Mouse (Mus musculus): ENCODE measurements around the gene 4930539E08Rik. TPM values are rescaled to one million over a fixed set of nuclear protein-coding genes. Genes with fewer than 3 reads are reported as not detected.

The 4930539E08Rik gene
- polyA plus RNA-seq (2017; shearing (Covaris generic)), result 1 to 10 TPM in 1 of 2 experiments, under 1 TPM in 1; 0.80 to 1.8 TPM

DNA sequence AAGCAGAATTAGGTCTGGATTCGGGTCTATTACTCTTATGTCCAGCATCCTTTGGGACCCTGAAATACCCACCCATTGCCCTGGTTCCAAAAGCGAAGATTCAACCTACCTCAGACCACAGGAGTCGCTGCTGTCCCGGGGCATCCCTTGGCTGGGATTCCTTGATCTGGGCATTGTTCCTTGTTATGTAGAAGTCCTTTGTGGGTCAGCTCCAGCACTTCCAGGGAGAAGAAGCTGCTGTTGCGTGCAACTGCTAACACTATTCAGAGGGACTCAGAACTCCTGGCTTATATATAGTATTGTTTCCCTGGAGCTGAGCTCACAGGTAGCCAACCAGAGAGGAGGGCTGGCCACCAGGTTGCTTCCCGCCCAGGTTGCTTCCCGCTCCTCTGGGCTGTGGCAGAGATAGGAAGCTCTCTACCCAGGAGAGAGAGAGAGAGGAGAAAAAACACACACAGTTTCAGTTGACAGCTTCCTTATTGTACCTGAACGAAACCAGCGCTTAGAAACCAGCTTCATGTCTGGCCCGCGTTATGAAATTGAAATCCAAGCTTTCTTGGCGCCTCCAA lies at the start of gene 4930539E08Rik:
4930539E08Rik (minus strand) TSS at position 265 of the 569 bp plus-strand sequence.

DNA sequence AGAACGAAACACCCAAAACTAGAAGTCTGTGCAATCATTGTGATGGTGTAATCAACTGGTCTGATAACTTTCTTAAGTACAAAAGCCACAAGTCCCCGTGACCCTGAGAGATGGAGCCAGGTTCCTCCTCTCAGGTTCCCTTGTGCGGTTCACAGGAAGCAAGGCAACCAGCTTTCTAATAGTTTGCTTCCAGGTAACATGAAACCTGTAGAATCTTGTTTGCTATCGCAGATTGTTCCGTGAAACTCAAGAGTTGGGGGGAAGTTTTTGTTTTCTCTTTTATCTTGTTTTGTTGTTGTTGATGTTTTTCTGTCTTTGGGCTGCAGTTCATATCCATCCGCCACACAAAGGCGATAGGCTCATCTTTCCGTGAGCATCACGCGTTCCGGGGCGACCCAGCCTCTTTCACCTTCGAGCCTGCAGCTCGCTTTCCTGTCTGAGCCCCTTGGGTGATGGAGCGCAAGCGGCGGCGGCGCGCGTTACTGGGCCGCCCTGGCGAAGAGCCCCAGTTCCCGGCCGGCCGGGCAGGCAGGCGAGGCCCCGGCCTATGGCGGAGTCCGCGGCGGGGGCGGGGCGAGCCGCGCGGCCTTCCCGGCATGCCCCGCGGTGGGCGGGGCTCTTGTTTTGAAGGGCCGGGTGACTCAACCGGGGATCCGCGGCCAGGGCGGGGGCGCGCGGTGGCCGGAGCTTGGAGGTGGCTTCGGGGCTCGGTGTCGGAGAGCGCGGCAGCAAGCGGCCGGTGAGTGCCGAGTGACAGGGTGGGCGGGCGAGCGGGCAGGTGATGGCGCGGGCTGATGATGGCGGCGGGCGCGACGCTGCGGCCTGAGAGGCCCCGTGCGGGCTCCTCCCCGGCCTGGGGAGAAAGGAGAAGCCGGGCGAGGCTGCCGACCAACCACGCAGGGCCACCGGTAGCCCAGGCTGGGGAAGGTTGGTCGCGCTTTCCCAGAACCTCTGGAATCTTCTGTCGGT lies 37.0 kb upstream of the 4930539E08Rik start, which contains the start of gene Kctd20:
Kctd20 (plus strand) TSS at position 120 of the 969 bp plus-strand sequence.

DNA sequence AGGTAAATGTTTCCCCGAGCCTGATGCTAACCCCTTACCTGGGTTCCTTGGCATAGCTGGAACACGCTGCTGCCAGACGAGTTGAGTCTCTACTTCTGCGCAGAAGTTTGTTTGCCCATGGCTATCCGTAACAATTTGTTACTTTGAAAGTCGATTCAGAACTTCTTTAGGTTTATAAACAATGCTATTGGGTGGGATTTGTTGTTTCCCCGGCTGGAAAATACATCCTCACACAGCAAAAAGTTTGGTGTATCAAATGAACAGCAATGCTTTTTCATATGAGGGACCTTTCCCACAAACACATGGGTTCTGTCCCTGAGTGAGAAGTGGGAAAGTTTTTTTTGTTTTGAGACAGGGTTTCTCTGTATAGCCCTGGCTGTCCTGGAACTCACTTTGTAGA lies 28.6 kb upstream of the 4930539E08Rik start, which contains the start of gene Pxt1:
Pxt1 (minus strand) TSS at position 101 of the 400 bp plus-strand sequence.

DNA sequence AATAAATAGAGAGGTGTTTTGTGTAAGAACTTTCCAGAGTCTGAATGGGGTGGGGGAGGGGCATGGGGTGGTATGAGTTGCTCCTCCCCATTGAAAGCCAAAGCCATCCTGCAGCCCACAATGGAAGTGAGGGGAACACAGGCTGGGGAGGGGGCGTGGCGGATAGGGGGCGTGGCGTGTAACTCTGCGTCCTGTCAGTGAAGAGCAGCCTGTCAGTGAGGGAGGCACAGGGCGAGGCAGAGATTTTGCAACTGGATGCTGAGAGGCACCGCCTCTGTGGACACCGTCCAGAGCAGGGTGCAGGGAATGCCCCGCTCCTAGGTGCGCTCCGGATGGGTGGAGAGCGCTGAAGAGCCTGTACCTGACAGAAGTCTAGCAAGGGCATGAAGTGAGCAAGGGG lies 56.9 kb downstream of the 4930539E08Rik start, which contains the start of gene Pnpla1:
Pnpla1 (plus strand) TSS at position 207 of the 400 bp plus-strand sequence.

Other genes starting within 250 kb of the 4930539E08Rik start
- gene Slc26a8, start 225.1 kb downstream of the 4930539E08Rik start, polyA plus RNA-seq (2017; shearing (Covaris generic)), result under 1 TPM; 0.42 to 0.95 TPM
- gene Mapk14, start 224.0 kb downstream of the 4930539E08Rik start, polyA plus RNA-seq (2017; shearing (Covaris generic)), result 10 to 100 TPM; 77.2 to 83.0 TPM
- gene AC170998.1, start 189.2 kb downstream of the 4930539E08Rik start, polyA plus RNA-seq (2017; shearing (Covaris generic)), result 1 to 10 TPM; 4.8 to 8.9 TPM
- gene Mapk13, start 146.0 kb downstream of the 4930539E08Rik start, polyA plus RNA-seq (2017; shearing (Covaris generic)), result 1 to 10 TPM in 1 of 2 experiments, not detected in 1; 1.7 TPM
- 10 to 100 TPM in 1 of 2 experiments, 1 to 10 TPM in 1; 9.6 to 10.1 TPM for gene Brpf3, start 114.2 kb downstream of the 4930539E08Rik start, polyA plus RNA-seq (2017; shearing (Covaris generic))
- gene Pnpla1, start 56.9 kb downstream of the 4930539E08Rik start, polyA plus RNA-seq (2017; shearing (Covaris generic)), result under 1 TPM in 1 of 2 experiments, not detected in 1; 0.05 TPM
- gene Pxt1, start 28.5 kb upstream of the 4930539E08Rik start, polyA plus RNA-seq (2017; shearing (Covaris generic)), result not detected
- 10 to 100 TPM; 59.6 to 83.2 TPM for gene Kctd20, start 36.6 kb upstream of the 4930539E08Rik start, polyA plus RNA-seq (2017; shearing (Covaris generic))
- 100 to 1,000 TPM; 253 to 316 TPM for gene Stk38, start 92.7 kb upstream of the 4930539E08Rik start, polyA plus RNA-seq (2017; shearing (Covaris generic))
- gene Srsf3, start 117.3 kb upstream of the 4930539E08Rik start, polyA plus RNA-seq (2017; shearing (Covaris generic)), result 100 to 1,000 TPM; 435 to 483 TPM
- gene Cdkn1a, start 175.7 kb upstream of the 4930539E08Rik start, polyA plus RNA-seq (2017; shearing (Covaris generic)), result 10 to 100 TPM in 1 of 2 experiments, 1 to 10 TPM in 1; 7.9 to 10.7 TPM
- under 1 TPM; 0.18 to 0.69 TPM for gene Rab44, start 198.8 kb upstream of the 4930539E08Rik start, polyA plus RNA-seq (2017; shearing (Covaris generic))